Mouse (Mus musculus): Measurements from ENCODE around the gene Bmp6.

The Bmp6 gene

GRCm38 (mm10) chr13:38511979-38512378, 167.1 kb downstream of the Bmp6 start:
- no peak for DNase-seq (ENCODE audit: low spot score in 2 of 2)

GRCm38 (mm10) chr13:38513921-38514320, 169.0 kb downstream of the Bmp6 start:
- DNase-seq (ENCODE audit: low spot score in 2 of 2) = no peak

GRCm38 (mm10) chr13:38515431-38515830, 170.5 kb downstream of the Bmp6 start:
- DNase-seq (ENCODE audit: low spot score in 2 of 2) = no peak

GRCm38 (mm10) chr13:38515845-38516244, 170.9 kb downstream of the Bmp6 start:
- no peak for DNase-seq (ENCODE audit: low spot score in 2 of 2)

GRCm38 (mm10) chr13:38516582-38516981, 171.7 kb downstream of the Bmp6 start:
- no peak for DNase-seq (ENCODE audit: low spot score in 2 of 2)

GRCm38 (mm10) chr13:38520299-38520698, 175.4 kb downstream of the Bmp6 start:
- no peak for DNase-seq (ENCODE audit: low spot score in 2 of 2)

GRCm38 (mm10) chr13:38522056-38522654, 177.2 kb downstream of the Bmp6 start:
- DNase-seq (ENCODE audit: low spot score in 2 of 2) = no peak

GRCm38 (mm10) chr13:38523231-38523630, 178.3 kb downstream of the Bmp6 start:
- no peak for DNase-seq (ENCODE audit: low spot score in 2 of 2)

- no peak for DNase-seq (ENCODE audit: low spot score in 2 of 2)
These were observed 180.4 kb downstream of the Bmp6 start for GRCm38 (mm10) chr13:38525261-38525660.

GRCm38 (mm10) chr13:38526116-38526515, 181.2 kb downstream of the Bmp6 start:
- DNase-seq (ENCODE audit: low spot score in 2 of 2) = no peak

GRCm38 (mm10) chr13:38527041-38527796, 182.3 kb downstream of the Bmp6 start:
- no peak for DNase-seq (ENCODE audit: low spot score in 2 of 2)

- peak; percentile 67 to 83 for DNase-seq (ENCODE audit: low spot score in 2 of 2)
These were observed 183.1 kb downstream of the Bmp6 start for GRCm38 (mm10) chr13:38527797-38528650.

GRCm38 (mm10) chr13:38528687-38529294, 183.9 kb downstream of the Bmp6 start, which contains the start of gene Txndc5:
Gene Txndc5, minus strand, starts transcription at chr13:38528824.
- DNase-seq (ENCODE audit: low spot score in 2 of 2) = no peak

- no peak for DNase-seq (ENCODE audit: low spot score in 2 of 2)
These were observed 184.7 kb downstream of the Bmp6 start for GRCm38 (mm10) chr13:38529576-38529975.

GRCm38 (mm10) chr13:38531498-38531897, 186.6 kb downstream of the Bmp6 start:
- DNase-seq (ENCODE audit: low spot score in 2 of 2) = no peak

- no peak for DNase-seq (ENCODE audit: low spot score in 2 of 2)
These were observed 188.6 kb downstream of the Bmp6 start for GRCm38 (mm10) chr13:38533461-38533860.

GRCm38 (mm10) chr13:38534016-38534415, 189.1 kb downstream of the Bmp6 start:
- DNase-seq (ENCODE audit: low spot score in 2 of 2) = no peak

- DNase-seq (ENCODE audit: low spot score in 2 of 2) = no peak
These were observed 189.8 kb downstream of the Bmp6 start for GRCm38 (mm10) chr13:38534731-38535130.

GRCm38 (mm10) chr13:38537521-38537920, 192.6 kb downstream of the Bmp6 start:
- DNase-seq (ENCODE audit: low spot score in 2 of 2) = no peak

GRCm38 (mm10) chr13:38539192-38539900, 194.4 kb downstream of the Bmp6 start:
- no peak for DNase-seq (ENCODE audit: low spot score in 2 of 2)

- DNase-seq (ENCODE audit: low spot score in 2 of 2) = no peak
These were observed 198.7 kb downstream of the Bmp6 start for GRCm38 (mm10) chr13:38543455-38544125.
